Mouse (Mus musculus): ENCODE measurements at regions not wholly inside any gene's neighbourhood (a gene's known extent, or its start where the extent isn't known, plus 50 kb on each side); places are given as distances from the start of the nearest gene placed in this dataset.

DNA sequence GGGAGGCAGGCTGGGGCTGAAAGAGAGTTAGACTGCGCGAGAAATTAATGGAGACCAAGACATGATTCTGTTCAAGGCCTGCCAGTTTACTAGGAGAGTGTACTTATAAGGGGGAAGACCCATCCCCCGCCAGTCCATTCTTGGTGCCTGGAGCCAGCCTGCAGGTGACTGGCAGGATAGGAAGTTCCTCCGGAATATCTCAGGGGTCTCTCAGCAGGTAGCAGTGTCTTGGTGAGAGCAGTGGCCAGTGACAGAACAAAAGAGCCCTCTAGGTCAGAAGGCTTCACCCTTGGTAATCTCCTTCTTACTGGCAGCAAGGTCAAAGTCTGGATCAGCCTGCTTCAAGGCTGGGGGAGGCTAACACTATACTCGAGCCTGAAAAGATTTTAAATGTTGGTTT, 83.7 kb upstream of the Zfp804b start:
- no peak overlapping the region for H3K4me3 ChIP-seq (ENCODE audit: insufficient read depth, low read length)

GRCm38 (mm10) chr5:7436461-7436860, 91.9 kb upstream of the Zfp804b start:
- no peak for TF ChIP-seq CTCF (IDR thresholded peaks at IDR 0.05; ENCODE audit: extremely low read depth, insufficient read depth, low read length)
- TF ChIP-seq POLR2A (IDR thresholded peaks at IDR 0.05; ENCODE audit: extremely low read depth, insufficient read depth, low read length), result no peak
- Histone ChIP-seq H3K4me1 (ENCODE audit: control insufficient read depth, insufficient read depth, low read length) (no peaks in the 10 kb centered on the region), H3K4me3 (ENCODE audit: insufficient read depth, low read length) (no peak overlapping the region), H3K27ac (ENCODE audit: insufficient read depth, low read length) (no peak overlapping the region)

More for the DNA sequence above, 83.7 kb upstream of the Zfp804b start:
- TF ChIP-seq POLR2A (IDR thresholded peaks at IDR 0.05; ENCODE audit: extremely low read depth, insufficient read depth, low read length), result no peak
- Histone ChIP-seq H3K4me1 (ENCODE audit: control insufficient read depth, insufficient read depth, low read length) (no peaks in the 10 kb centered on the region), H3K27ac (ENCODE audit: insufficient read depth, low read length) (no peak overlapping the region)

- Histone ChIP-seq H3K4me1 (ENCODE audit: control insufficient read depth, insufficient read depth, low read length) (no peaks in the 10 kb centered on the region), H3K4me3 (ENCODE audit: insufficient read depth, low read length) (no peak overlapping the region), H3K27ac (ENCODE audit: insufficient read depth, low read length) (no peak overlapping the region)
- TF ChIP-seq CTCF (IDR thresholded peaks at IDR 0.05; ENCODE audit: extremely low read depth, insufficient read depth, low read length) (no peak), POLR2A (IDR thresholded peaks at IDR 0.05; ENCODE audit: extremely low read depth, insufficient read depth, low read length) (no peak)
Measured at GRCm38 (mm10) chr5:7448001-7448400, 103.4 kb upstream of the Zfp804b start.

DNA sequence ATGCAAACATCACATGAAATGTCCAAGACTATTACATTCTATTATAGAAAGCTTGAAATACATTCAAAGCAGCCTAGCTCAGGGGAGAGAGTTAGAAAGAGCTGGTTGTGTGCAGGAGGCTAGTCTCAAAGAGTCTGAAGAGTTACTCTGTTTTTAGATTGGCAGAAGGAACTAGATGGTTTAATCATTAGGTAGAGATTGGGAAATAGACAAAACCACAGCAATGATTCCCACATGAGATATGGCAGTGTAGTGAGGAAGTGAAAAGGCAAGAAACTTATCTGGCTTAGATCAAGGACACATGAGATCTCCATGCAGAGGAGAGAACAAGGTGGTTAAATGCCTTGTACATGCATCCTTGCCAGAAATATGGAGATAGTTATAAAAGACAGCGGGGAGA, 110.3 kb upstream of the Zfp804b start:
- H3K4me1 ChIP-seq (ENCODE audit: control insufficient read depth, insufficient read depth, low read length), result no peaks in the 10 kb centered on the region

GRCm38 (mm10) chr5:7457102-7457501, 112.5 kb upstream of the Zfp804b start:
- Histone ChIP-seq H3K4me1 (ENCODE audit: control insufficient read depth, insufficient read depth, low read length) (no peaks in the 10 kb centered on the region), H3K4me3 (ENCODE audit: insufficient read depth, low read length) (no peak overlapping the region), H3K27ac (ENCODE audit: insufficient read depth, low read length) (no peak overlapping the region)
- TF ChIP-seq CTCF (IDR thresholded peaks at IDR 0.05; ENCODE audit: extremely low read depth, insufficient read depth, low read length), result no peak
- no peak for TF ChIP-seq POLR2A (IDR thresholded peaks at IDR 0.05; ENCODE audit: extremely low read depth, insufficient read depth, low read length)

More for the DNA sequence above, 110.3 kb upstream of the Zfp804b start:
- Histone ChIP-seq H3K27ac (ENCODE audit: insufficient read depth, low read length) (no peak overlapping the region), H3K4me3 (ENCODE audit: insufficient read depth, low read length) (no peak overlapping the region)
- TF ChIP-seq POLR2A (IDR thresholded peaks at IDR 0.05; ENCODE audit: extremely low read depth, insufficient read depth, low read length) (no peak), CTCF (IDR thresholded peaks at IDR 0.05; ENCODE audit: extremely low read depth, insufficient read depth, low read length) (no peak)

GRCm38 (mm10) chr5:7489150-7489549, 144.6 kb upstream of the Zfp804b start:
- TF ChIP-seq POLR2A (IDR thresholded peaks at IDR 0.05; ENCODE audit: extremely low read depth, insufficient read depth, low read length) (no peak), CTCF (IDR thresholded peaks at IDR 0.05; ENCODE audit: extremely low read depth, insufficient read depth, low read length) (no peak)
- no peak overlapping the region for H3K27ac ChIP-seq (ENCODE audit: insufficient read depth, low read length)
- no peaks in the 10 kb centered on the region for H3K4me1 ChIP-seq (ENCODE audit: control insufficient read depth, insufficient read depth, low read length)
- H3K4me3 ChIP-seq (ENCODE audit: insufficient read depth, low read length), result no peak overlapping the region

DNA sequence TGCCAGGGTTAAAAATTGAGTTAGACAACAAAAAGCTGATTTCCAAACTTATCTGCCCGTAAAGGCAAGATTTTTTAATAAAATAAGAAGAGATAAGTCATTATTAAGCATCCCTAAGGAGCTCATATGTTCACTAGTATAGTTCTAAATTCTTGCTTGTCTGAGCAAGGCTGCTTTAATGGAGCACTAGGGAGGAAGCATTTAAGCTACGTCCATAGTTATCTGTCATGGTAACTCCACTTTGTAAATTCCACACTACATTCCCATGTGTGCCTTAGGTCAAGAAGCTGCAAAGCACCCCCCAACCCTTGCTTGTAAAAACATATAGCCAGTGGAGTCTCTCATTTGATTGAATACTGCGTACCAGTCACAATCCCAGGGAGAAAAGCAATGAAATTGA, 145.0 kb upstream of the Zfp804b start:
- Histone ChIP-seq H3K4me1 (ENCODE audit: control insufficient read depth, insufficient read depth, low read length) (no peaks in the 10 kb centered on the region), H3K27ac (ENCODE audit: insufficient read depth, low read length) (no peak overlapping the region), H3K4me3 (ENCODE audit: insufficient read depth, low read length) (no peak overlapping the region)
- TF ChIP-seq CTCF (IDR thresholded peaks at IDR 0.05; ENCODE audit: extremely low read depth, insufficient read depth, low read length) (no peak), POLR2A (IDR thresholded peaks at IDR 0.05; ENCODE audit: extremely low read depth, insufficient read depth, low read length) (no peak)

- no peaks in the 10 kb centered on the region for H3K4me1 ChIP-seq (ENCODE audit: control insufficient read depth, insufficient read depth, low read length)
- no peak overlapping the region for H3K4me3 ChIP-seq (ENCODE audit: insufficient read depth, low read length)
- TF ChIP-seq POLR2A (IDR thresholded peaks at IDR 0.05; ENCODE audit: extremely low read depth, insufficient read depth, low read length), result no peak
- TF ChIP-seq CTCF (IDR thresholded peaks at IDR 0.05; ENCODE audit: extremely low read depth, insufficient read depth, low read length), result no peak
- no peak overlapping the region for H3K27ac ChIP-seq (ENCODE audit: insufficient read depth, low read length)
Measured at GRCm38 (mm10) chr5:7517520-7518181, 173.1 kb upstream of the Zfp804b start.

GRCm38 (mm10) chr5:7532686-7533199, 188.2 kb upstream of the Zfp804b start:
- H3K4me1 ChIP-seq (ENCODE audit: control insufficient read depth, insufficient read depth, low read length), result no peaks in the 10 kb centered on the region
- H3K27ac ChIP-seq (ENCODE audit: insufficient read depth, low read length), result no peak overlapping the region
- no peak overlapping the region for H3K4me3 ChIP-seq (ENCODE audit: insufficient read depth, low read length)
- no peak for TF ChIP-seq CTCF (IDR thresholded peaks at IDR 0.05; ENCODE audit: extremely low read depth, insufficient read depth, low read length)
- TF ChIP-seq POLR2A (IDR thresholded peaks at IDR 0.05; ENCODE audit: extremely low read depth, insufficient read depth, low read length), result no peak

DNA sequence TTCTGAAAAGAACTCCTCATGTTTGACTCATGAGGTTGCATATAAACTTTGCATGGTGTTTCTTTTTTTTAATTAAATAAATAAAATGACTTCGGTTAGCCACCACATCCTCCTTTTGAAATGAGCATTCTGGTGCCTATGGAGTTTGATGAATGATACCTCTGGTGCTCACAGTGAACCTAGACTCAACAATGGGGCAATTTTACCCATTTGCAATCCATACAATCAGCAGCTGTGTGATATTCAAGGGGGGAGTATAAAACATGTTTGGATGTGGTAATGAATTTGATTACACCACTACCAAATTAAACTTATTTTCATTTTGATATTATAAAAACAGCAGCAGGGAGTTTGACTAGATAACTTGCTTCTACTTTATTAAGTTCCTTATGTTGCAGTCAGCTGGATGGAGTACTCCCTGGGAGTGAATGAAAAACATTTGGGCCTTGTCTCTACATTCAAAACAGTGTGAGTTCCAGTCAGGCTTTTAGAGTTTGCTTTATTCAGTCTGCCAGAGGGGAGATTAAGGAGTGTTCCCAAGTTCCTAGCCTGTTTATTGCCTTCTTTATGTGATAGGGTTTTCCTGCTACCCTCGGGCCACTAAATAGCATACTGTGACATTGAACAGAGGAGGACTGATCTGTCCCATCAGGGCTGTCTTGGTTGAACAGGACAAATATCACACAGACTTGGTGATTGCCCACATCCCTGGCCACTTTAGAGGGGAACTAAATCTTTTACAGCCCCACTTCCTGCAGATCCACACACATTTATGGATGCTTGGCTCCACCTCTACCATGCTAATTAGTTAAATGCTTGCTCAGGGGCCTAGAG, 195.5 kb upstream of the Zfp804b start:
- no peaks in the 10 kb centered on the region for H3K4me1 ChIP-seq (ENCODE audit: control insufficient read depth, insufficient read depth, low read length)
- no peak overlapping the region for H3K4me3 ChIP-seq (ENCODE audit: insufficient read depth, low read length)
- H3K27ac ChIP-seq (ENCODE audit: insufficient read depth, low read length), result no peak overlapping the region
- TF ChIP-seq CTCF (IDR thresholded peaks at IDR 0.05; ENCODE audit: extremely low read depth, insufficient read depth, low read length) (no peak), POLR2A (IDR thresholded peaks at IDR 0.05; ENCODE audit: extremely low read depth, insufficient read depth, low read length) (no peak)

All from cortical plate, adult 2 months (tissue).